Mouse (Mus musculus): ENCODE data around the gene Chat.
"Not testable (repeated sequence)": the region's sequence is repeated elsewhere in the genome, so short reads cannot be mapped to it uniquely, and the experiment has no call there.

- TF ChIP-seq POLR2A (IDR thresholded peaks at IDR 0.05; ENCODE audit: control insufficient read depth, low read depth, low read length); CTCF (IDR thresholded peaks at IDR 0.05; ENCODE audit: control insufficient read depth, insufficient read depth, insufficient replicate concordance, low read depth, low read length): not testable (repeated sequence)
These were observed 60.4 kb downstream of the Chat start for GRCm38 (mm10) chr14:32405399-32405798.

All from testis, adult 2 months (tissue).